Mouse (Mus musculus) cerebellum, adult 2 months (tissue): Measurements from ENCODE around the gene Elmo1.

Experiments used
- CTCF ChIP-seq: fragments of 200-500 bp; IDR thresholded peaks from 2 replicates; pipeline ENCODE4 v1.5.1; 2011; ENCODE audit warnings: low read depth, mild to moderate bottlenecking, control low read depth, low read length, moderate library complexity, borderline replicate concordance; ENCODE audit not compliant: insufficient read depth
- POLR2A ChIP-seq: fragments of 200-500 bp; IDR thresholded peaks from 2 replicates; pipeline ENCODE4 v1.6.1; 2011; ENCODE audit warnings: low read length, control low read depth, borderline replicate concordance; ENCODE audit not compliant: insufficient read depth

DNA sequence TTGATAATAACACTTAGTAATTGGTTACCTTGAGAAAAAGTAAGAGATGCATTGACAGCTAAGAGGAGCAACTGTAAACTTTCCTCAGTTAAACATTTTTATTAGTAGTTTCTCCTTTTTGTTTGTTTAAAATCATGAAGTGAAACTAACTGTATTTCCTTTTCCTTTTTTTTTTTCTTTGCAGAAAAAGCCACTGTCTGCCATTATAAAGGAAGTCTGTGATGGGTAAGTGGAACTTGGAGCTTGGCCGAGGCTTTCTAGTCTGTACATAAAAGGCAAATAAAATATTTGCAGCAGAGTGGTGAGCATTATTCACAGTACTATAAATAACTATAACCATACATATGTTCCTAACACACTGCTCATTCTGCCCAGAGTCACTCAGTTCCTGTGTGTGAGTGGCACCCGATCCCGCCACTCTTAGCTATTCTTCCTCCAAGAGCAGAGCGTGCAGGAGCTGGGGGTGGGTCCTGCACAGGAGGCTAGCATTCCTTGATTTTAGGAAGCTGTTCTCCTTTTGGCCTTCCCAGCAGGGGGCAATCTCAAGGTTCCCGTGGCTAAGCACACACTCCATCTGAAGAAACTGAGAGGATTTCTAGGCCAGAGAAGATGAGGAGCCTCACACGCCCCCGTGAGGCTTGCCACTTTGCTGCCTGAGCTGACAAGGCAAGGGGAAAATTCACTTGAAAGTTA lies 117.7 kb downstream of the Elmo1 start:
- TF ChIP-seq CTCF = no peak
- TF ChIP-seq POLR2A = no peak
